Mouse (Mus musculus) MN1 (cell line): ENCODE data around the gene Rtl6.

Experiments used
- DNase-seq: peaks from one replicate; pipeline ENCODE4 v3.0.0-alpha.2; 2016; ENCODE audit warnings: low spot score

The Rtl6 gene

GRCm38 (mm10) chr15:84537117-84537516 is 20.5 kb downstream of the Rtl6 start:
- DNase-seq = no peak

DNA sequence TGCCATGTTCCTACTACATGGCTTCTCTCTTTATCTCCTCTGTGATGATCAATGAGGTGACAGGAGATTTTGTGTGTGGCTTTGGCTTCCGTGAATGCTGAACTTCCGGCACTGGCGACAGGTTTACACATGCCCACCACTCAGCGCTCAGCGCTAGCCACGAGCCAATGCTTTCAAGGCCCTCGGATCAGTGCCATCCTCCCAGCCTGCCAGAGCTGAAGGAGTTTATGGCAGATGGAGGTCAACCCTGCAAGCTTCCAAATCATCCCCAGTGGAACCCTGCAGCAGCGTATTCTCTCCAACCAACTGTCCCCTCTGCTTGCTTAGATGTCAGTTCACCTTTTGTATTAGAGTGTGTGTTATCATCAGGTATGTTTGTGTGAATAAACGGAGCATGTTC is 21.0 kb downstream of the Rtl6 start:
- no peak for DNase-seq

- no peak for DNase-seq
These were observed 21.7 kb downstream of the Rtl6 start for GRCm38 (mm10) chr15:84535953-84536352.

GRCm38 (mm10) chr15:84532211-84532610 is 25.4 kb downstream of the Rtl6 start:
- peak; percentile 78 for DNase-seq

GRCm38 (mm10) chr15:84531535-84531934 is 26.1 kb downstream of the Rtl6 start:
- peak; percentile 66 for DNase-seq

GRCm38 (mm10) chr15:84526921-84527320 is 30.7 kb downstream of the Rtl6 start:
- DNase-seq = peak; percentile 63

- DNase-seq = peak; percentile 36
These were observed 32.3 kb downstream of the Rtl6 start for GRCm38 (mm10) chr15:84525222-84525883.

DNA sequence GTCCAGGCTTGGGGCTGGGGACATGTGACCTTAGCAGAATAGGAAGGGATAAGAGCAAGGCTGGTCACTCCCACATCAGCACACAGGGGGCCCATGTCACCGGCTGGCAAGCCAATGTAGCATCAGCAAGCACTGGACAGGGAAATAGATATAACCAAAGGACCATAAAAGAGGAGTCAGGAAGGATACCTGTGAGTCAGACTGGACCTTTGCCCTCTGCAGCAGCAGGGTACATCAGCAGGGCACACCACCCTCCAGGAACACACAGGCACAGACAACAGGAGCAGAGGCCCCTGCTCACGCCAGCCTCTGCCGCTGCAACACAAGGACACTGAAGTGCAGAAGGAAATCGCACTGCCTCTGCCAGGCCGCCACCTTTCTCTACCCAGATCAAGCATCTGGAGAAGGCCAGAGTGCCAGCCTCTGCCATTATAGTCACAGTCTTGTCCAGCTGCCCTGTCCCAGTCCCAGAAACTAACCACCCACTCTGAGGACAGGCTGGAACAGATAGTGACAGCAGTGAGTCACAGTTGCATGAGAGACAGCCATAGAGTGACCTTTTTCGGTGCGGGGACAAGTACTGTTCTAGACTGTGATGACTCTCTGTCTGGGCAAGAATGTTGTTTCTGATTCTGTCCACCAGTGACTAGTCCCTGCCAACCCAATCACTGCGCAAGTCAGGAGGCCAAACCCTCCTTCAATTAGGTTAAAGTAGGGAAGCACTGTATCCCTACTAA is 34.5 kb downstream of the Rtl6 start:
- no peak for DNase-seq

- DNase-seq = peak; percentile 61
These were observed 36.1 kb downstream of the Rtl6 start for GRCm38 (mm10) chr15:84521486-84521885.

- DNase-seq = peak; percentile 26
These were observed 39.1 kb downstream of the Rtl6 start for GRCm38 (mm10) chr15:84518540-84518939.

DNA sequence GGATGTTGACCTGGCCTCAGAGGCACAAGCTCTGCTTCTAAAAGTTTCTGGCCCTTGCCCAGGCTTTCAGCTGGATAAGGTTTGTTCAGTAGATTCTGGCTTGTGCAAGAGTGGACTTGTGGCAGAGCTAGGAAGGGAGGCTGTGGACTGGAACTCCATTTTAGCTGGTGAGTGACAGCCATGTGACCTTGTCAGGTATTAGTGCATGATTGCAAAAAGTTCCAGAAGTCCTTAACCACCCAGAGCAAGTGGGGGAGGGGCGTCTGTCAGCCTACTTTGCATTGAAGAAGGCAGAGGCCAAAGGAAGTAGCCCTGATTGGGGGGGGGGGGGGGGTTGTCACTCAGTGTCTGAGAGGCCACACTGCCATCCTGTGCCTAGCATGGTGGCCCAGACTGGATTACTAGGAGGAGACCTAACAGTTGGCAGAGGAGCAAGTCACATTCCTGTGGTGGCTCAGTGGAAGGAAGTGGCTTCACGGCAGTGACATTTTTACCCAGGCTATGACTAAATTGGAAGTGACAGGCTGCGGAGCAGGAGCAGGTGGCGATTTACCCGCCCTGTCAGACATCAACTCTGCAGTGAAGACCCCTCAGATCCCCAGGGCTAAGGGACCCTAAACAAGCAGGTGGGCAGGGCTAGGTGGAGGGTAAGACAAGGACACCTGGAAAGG is 44.9 kb downstream of the Rtl6 start:
- DNase-seq = no peak

DNA sequence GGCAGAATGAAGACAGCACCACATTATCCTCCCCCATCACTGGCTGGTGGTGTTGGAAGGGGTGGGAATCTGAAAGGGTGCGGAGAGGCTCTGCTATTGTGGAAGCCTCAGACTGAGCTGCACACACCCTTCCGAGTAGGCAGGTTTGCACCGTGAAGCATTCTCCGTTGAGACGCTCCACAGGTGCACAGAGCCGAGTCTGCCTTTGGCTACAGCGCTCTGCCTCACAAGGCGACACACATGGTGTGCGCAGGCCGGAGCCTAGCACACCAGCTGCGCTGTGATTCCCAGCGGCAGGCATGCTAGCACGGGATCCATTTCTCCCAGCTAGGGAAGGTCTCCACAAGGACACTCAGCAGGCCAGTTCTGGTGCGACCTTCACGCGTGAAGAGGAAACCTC is 47.6 kb downstream of the Rtl6 start:
- DNase-seq = no peak

- no peak for DNase-seq
These were observed 48.5 kb downstream of the Rtl6 start for GRCm38 (mm10) chr15:84509161-84509560.

- no peak for DNase-seq
These were observed 51.6 kb downstream of the Rtl6 start for GRCm38 (mm10) chr15:84506026-84506425.

- no peak for DNase-seq
These were observed 52.7 kb downstream of the Rtl6 start for GRCm38 (mm10) chr15:84504895-84505294.
